Mouse (Mus musculus) ES-Bruce4 (cell line): ENCODE measurements around the gene Fndc4.

Experiments used
- CTCF ChIP-seq: IDR thresholded peaks from one replicate; pipeline ENCODE4 v1.8.1; 2011; ENCODE audit warnings: low read depth, low read length
- POLR2A ChIP-seq: IDR thresholded peaks from one replicate; pipeline ENCODE4 v1.8.1; 2011; ENCODE audit warnings: low read length; ENCODE audit not compliant: insufficient read depth

DNA sequence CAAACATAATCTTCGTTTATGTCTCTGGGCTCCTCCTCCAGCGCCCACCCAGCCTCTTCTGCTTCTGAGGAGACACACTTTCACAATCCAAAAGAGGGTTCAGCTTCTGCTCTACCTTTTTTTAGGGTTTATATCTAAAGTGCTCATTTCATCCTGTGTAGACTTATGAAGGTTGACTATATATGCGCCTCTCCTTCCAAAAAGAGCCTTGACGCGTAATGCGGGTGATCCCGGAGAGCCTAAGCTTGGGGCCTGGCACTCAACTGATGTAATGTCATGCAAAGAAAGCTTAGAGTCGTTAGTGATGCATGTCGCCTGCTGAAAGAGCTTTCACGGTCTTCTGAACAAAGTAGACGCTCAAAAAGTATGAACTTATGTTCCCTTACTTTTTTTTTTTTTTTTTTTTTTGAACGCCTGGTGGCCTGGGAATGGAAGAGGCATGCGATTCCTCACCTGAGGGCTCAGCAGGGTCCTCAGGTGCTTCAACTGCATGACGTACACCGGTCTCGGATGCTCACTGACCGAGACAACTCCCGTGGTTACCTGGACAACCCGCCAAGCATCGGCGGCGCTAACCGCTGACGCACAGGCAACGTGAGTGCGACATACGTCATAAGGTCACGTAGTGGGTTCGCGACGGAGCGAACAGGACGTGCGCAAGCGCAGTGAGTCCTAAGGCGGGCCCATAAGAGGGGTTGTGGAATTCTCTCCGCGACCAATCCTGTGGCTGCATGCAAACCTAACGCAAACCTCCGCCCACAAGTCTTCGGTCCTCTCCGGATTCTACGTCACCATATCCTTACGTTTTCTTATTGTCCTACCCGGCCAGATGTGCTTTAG is 5.1 kb downstream of the Fndc4 start, which contains the start of gene Ift172:
- TF ChIP-seq POLR2A = no peak
- TF ChIP-seq CTCF = no peak
